Mouse (Mus musculus) ES-Bruce4 (cell line): ENCODE data around the gene Thumpd3.

ENCODE experiments used
- CTCF ChIP-seq: IDR thresholded peaks from one replicate; pipeline ENCODE4 v1.8.1; 2011; ENCODE audit warnings: low read depth, low read length
- POLR2A ChIP-seq: IDR thresholded peaks from one replicate; pipeline ENCODE4 v1.8.1; 2011; ENCODE audit warnings: low read length; ENCODE audit not compliant: insufficient read depth

DNA sequence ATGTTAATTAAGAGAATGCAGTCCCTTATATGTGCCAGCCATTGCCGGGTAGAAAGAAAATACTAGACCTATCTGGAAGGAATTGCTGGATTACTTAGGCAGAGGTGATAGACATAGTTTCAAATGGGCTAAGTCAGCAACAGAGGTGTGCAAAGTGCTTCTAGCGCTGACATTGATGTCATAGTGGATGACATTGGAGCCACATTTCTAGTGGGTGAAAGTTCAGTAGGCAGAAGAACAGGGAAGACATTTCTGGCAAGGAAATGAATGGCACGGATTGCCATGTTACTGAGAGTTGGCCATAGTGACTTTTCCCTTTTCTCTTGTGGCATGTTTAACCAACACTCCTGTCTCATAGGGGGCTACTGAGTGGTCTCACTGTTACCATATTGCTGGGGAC lies 19.2 kb downstream of the Thumpd3 start:
- TF ChIP-seq POLR2A (no peak), CTCF (no peak)
